Mouse (Mus musculus): ENCODE measurements at regions not wholly inside any gene's neighbourhood (a gene's known extent, or its start where the extent isn't known, plus 50 kb on each side); places are given as distances from the start of the nearest gene placed in this dataset.

DNA sequence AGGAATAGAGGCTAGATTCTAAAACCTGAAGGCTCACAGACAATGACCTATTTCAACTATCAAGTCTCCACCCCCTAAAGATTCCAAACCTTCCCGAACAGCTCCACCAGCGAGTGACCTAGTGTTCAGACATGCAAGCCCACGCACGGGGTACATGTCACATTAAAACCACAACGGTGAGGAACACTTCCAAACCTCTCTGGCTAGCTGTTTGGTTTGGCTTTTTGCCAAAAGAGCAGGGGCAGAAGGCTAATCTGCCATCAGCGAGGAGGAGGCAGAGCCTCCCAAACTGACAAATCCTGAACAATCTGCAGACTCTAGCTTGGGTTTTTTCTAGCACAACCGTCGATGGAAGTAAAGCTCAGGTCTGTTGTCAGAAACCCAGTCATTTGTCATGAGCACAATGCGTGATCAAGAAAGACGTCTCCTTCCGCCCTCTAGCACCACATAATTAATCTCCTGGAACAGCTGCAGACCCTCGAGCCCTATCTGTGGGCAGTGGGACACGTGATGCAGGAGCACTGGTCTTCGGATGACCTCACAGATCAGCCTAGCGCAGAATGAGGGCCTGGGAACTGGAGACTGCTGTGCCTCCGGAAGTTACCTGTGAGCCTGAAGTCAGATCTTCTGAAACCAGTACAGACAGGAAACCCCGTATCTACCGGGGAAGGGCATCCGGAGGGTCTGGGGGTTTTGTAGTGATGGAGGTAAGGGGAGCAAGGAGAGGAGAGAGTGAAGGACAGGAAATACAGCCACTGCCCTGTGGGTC lies 178.3 kb upstream of the Hs6st1 start:
- TF ChIP-seq CTCF (conservative IDR thresholded peaks at IDR 0.05; ENCODE audit: low read length) (no peak), POU5F1 (IDR thresholded peaks at IDR 0.05; ENCODE audit: borderline replicate concordance, low read length) (no peak)

All from E14TG2a.4 (cell line).